Mouse (Mus musculus): ENCODE data around the gene Prkab2. TPM values are rescaled to one million over a fixed set of nuclear protein-coding genes. Genes with fewer than 3 reads are reported as not detected.
A peak's percentile ranks its signal among the peaks of the same experiment; 100 is the strongest.

Gene Prkab2
- polyA plus RNA-seq, 1 experiment from 2014 or later = 17.5 TPM

GRCm38 (mm10) chr3:97659746-97660145, 1.8 kb downstream of the Prkab2 start:
- H3K9ac ChIP-seq (ENCODE audit: low read depth, low read length) = no peak overlapping the region
- H3K4me3 ChIP-seq (ENCODE audit: low read length) = no peak overlapping the region
- H3K4me1 ChIP-seq (ENCODE audit: control insufficient read depth, insufficient read depth, low read depth, low read length) = peaks cover 8% of the 10 kb centered on the region
- H3K4me2 ChIP-seq (ENCODE audit: low read length) = peak overlapping the region; percentile 64
- WGBS = 82% methylated on average over 7 of the region's 7 CpGs
- H3K27me3 ChIP-seq (replicated peaks; ENCODE audit: control insufficient read depth, insufficient read depth, low read length) = no peaks in the 10 kb centered on the region
- no peak overlapping the region for H3K27ac ChIP-seq (ENCODE audit: low read depth, low read length)
- H3K36me3 ChIP-seq (ENCODE audit: control insufficient read depth, insufficient read depth, low read length) = peaks cover 15% of the 10 kb centered on the region
- no peaks in the 10 kb centered on the region for H3K9me3 ChIP-seq (ENCODE audit: control insufficient read depth, low read length)
- no peak for ATAC-seq

- H3K9ac ChIP-seq (ENCODE audit: low read depth, low read length) = no peak overlapping the region
- no peak for ATAC-seq
- no peak overlapping the region for H3K4me2 ChIP-seq (ENCODE audit: low read length)
- no peak overlapping the region for H3K4me3 ChIP-seq (ENCODE audit: low read length)
- no peak overlapping the region for H3K27ac ChIP-seq (ENCODE audit: low read depth, low read length)
- no peaks in the 10 kb centered on the region for H3K9me3 ChIP-seq (ENCODE audit: control insufficient read depth, low read length)
- 81% methylated on average over 8 of the region's 8 CpGs for WGBS
- no peaks in the 10 kb centered on the region for H3K27me3 ChIP-seq (replicated peaks; ENCODE audit: control insufficient read depth, insufficient read depth, low read length)
- H3K4me1 ChIP-seq (ENCODE audit: control insufficient read depth, insufficient read depth, low read depth, low read length) = peaks cover 8% of the 10 kb centered on the region
- peaks cover 17% of the 10 kb centered on the region for H3K36me3 ChIP-seq (ENCODE audit: control insufficient read depth, insufficient read depth, low read length)
These were observed 3.2 kb downstream of the Prkab2 start for GRCm38 (mm10) chr3:97661206-97661605.

- Histone ChIP-seq H3K9me3 (ENCODE audit: control insufficient read depth, low read length) (no peaks in the 10 kb centered on the region), H3K36me3 (ENCODE audit: control insufficient read depth, insufficient read depth, low read length) (peaks cover 37% of the 10 kb centered on the region)
These were observed 7.5 kb downstream of the Prkab2 start for GRCm38 (mm10) chr3:97665525-97665924.

GRCm38 (mm10) chr3:97666154-97666553, 8.2 kb downstream of the Prkab2 start:
- H3K4me3 ChIP-seq (ENCODE audit: low read length) = no peak overlapping the region
- no peak overlapping the region for H3K27ac ChIP-seq (ENCODE audit: low read depth, low read length)
- peaks cover 42% of the 10 kb centered on the region for H3K36me3 ChIP-seq (ENCODE audit: control insufficient read depth, insufficient read depth, low read length)
- no peak for ATAC-seq
- H3K4me2 ChIP-seq (ENCODE audit: low read length) = no peak overlapping the region
- H3K27me3 ChIP-seq (replicated peaks; ENCODE audit: control insufficient read depth, insufficient read depth, low read length) = no peaks in the 10 kb centered on the region
- WGBS = 83% methylated on average over 8 of the region's 8 CpGs
- H3K9me3 ChIP-seq (ENCODE audit: control insufficient read depth, low read length) = no peaks in the 10 kb centered on the region
- H3K9ac ChIP-seq (ENCODE audit: low read depth, low read length) = no peak overlapping the region
- H3K4me1 ChIP-seq (ENCODE audit: control insufficient read depth, insufficient read depth, low read depth, low read length) = no peaks in the 10 kb centered on the region

More at GRCm38 (mm10) chr3:97665525-97665924, 7.5 kb downstream of the Prkab2 start:
- no peak overlapping the region for H3K9ac ChIP-seq (ENCODE audit: low read depth, low read length)
- no peaks in the 10 kb centered on the region for H3K4me1 ChIP-seq (ENCODE audit: control insufficient read depth, insufficient read depth, low read depth, low read length)
- no peak overlapping the region for H3K4me2 ChIP-seq (ENCODE audit: low read length)
- H3K27me3 ChIP-seq (replicated peaks; ENCODE audit: control insufficient read depth, insufficient read depth, low read length) = no peaks in the 10 kb centered on the region
- ATAC-seq = no peak
- WGBS = 93% methylated on average over 9 of the region's 9 CpGs
- no peak overlapping the region for H3K4me3 ChIP-seq (ENCODE audit: low read length)
- no peak overlapping the region for H3K27ac ChIP-seq (ENCODE audit: low read depth, low read length)

- Histone ChIP-seq H3K4me1 (ENCODE audit: control insufficient read depth, insufficient read depth, low read depth, low read length) (no peaks in the 10 kb centered on the region), H3K4me3 (ENCODE audit: low read length) (no peak overlapping the region), H3K9me3 (ENCODE audit: control insufficient read depth, low read length) (no peaks in the 10 kb centered on the region), H3K36me3 (ENCODE audit: control insufficient read depth, insufficient read depth, low read length) (peaks cover 43% of the 10 kb centered on the region), H3K27me3 (replicated peaks; ENCODE audit: control insufficient read depth, insufficient read depth, low read length) (no peaks in the 10 kb centered on the region), H3K27ac (ENCODE audit: low read depth, low read length) (no peak overlapping the region), H3K9ac (ENCODE audit: low read depth, low read length) (no peak overlapping the region), H3K4me2 (ENCODE audit: low read length) (no peak overlapping the region)
- WGBS = 87% methylated on average over 14 of the region's 14 CpGs
- no peak for ATAC-seq
These were observed 9.2 kb downstream of the Prkab2 start for GRCm38 (mm10) chr3:97667093-97667675.

- H3K4me3 ChIP-seq (ENCODE audit: low read length) = no peak within 1 kb of the TSS
- 93% methylated on average over 7 of the region's 7 CpGs for WGBS
- H3K27me3 ChIP-seq (replicated peaks; ENCODE audit: control insufficient read depth, insufficient read depth, low read length) = no peaks in the 10 kb centered on the region; the same call in 1 of the 2 replicates
- no peak within 1 kb of the TSS for H3K9ac ChIP-seq (ENCODE audit: low read depth, low read length)
- H3K9me3 ChIP-seq (ENCODE audit: control insufficient read depth, low read length) = no peaks in the 10 kb centered on the region
- peaks cover 10% of the 10 kb centered on the region for H3K36me3 ChIP-seq (ENCODE audit: control insufficient read depth, insufficient read depth, low read length)
- no peak within 1 kb of the TSS for H3K27ac ChIP-seq (ENCODE audit: low read depth, low read length)
- ATAC-seq = no peak
- H3K4me1 ChIP-seq (ENCODE audit: control insufficient read depth, insufficient read depth, low read depth, low read length) = no peaks in the 10 kb centered on the region
- H3K4me2 ChIP-seq (ENCODE audit: low read length) = no peak within 1 kb of the TSS
These were observed 16.7 kb downstream of the Prkab2 start, which contains the start of gene Gm17651 for GRCm38 (mm10) chr3:97674644-97675110. TSS of gene Gm17651 (minus strand) at chr3:97674694.

GRCm38 (mm10) chr3:97676126-97676525, 18.1 kb downstream of the Prkab2 start:
- Histone ChIP-seq H3K4me3 (ENCODE audit: low read length) (no peak overlapping the region), H3K4me2 (ENCODE audit: low read length) (no peak overlapping the region), H3K9ac (ENCODE audit: low read depth, low read length) (no peak overlapping the region), H3K9me3 (ENCODE audit: control insufficient read depth, low read length) (no peaks in the 10 kb centered on the region), H3K27me3 (replicated peaks; ENCODE audit: control insufficient read depth, insufficient read depth, low read length) (no peaks in the 10 kb centered on the region; the same call in 1 of the 2 replicates), H3K4me1 (ENCODE audit: control insufficient read depth, insufficient read depth, low read depth, low read length) (peaks cover 4% of the 10 kb centered on the region; the same call in 1 of the 2 replicates), H3K36me3 (ENCODE audit: control insufficient read depth, insufficient read depth, low read length) (peaks cover 1% of the 10 kb centered on the region; the same call in 1 of the 2 replicates), H3K27ac (ENCODE audit: low read depth, low read length) (no peak overlapping the region)
- 95% methylated on average over 3 of the region's 3 CpGs for WGBS
- ATAC-seq = no peak

- WGBS = 96% methylated on average over 3 of the region's 3 CpGs
- Histone ChIP-seq H3K9me3 (ENCODE audit: control insufficient read depth, low read length) (no peaks in the 10 kb centered on the region), H3K4me1 (ENCODE audit: control insufficient read depth, insufficient read depth, low read depth, low read length) (peaks cover 15% of the 10 kb centered on the region), H3K27ac (ENCODE audit: low read depth, low read length) (no peak overlapping the region), H3K9ac (ENCODE audit: low read depth, low read length) (no peak overlapping the region), H3K4me2 (ENCODE audit: low read length) (no peak overlapping the region), H3K36me3 (ENCODE audit: control insufficient read depth, insufficient read depth, low read length) (no peaks in the 10 kb centered on the region), H3K4me3 (ENCODE audit: low read length) (no peak overlapping the region), H3K27me3 (replicated peaks; ENCODE audit: control insufficient read depth, insufficient read depth, low read length) (no peaks in the 10 kb centered on the region; the same call in 1 of the 2 replicates)
- no peak for ATAC-seq
These were observed 20.4 kb downstream of the Prkab2 start for GRCm38 (mm10) chr3:97678416-97678815.

GRCm38 (mm10) chr3:97680631-97681320, 22.8 kb downstream of the Prkab2 start:
- H3K4me2 ChIP-seq (ENCODE audit: low read length) = peak overlapping the region; percentile 87
- 0 out of 2 replicates have a peak overlapping the region, but pooled peaks have one; percentile 17 for H3K27ac ChIP-seq (ENCODE audit: low read depth, low read length)
- H3K4me3 ChIP-seq (ENCODE audit: low read length) = peak overlapping the region; percentile 43
- ATAC-seq = peak; percentile 73
- H3K4me1 ChIP-seq (ENCODE audit: control insufficient read depth, insufficient read depth, low read depth, low read length) = peaks cover 15% of the 10 kb centered on the region
- 2% methylated on average over 28 of the region's 28 CpGs for WGBS
- H3K27me3 ChIP-seq (replicated peaks; ENCODE audit: control insufficient read depth, insufficient read depth, low read length) = no peaks in the 10 kb centered on the region; the same call in 1 of the 2 replicates
- no peaks in the 10 kb centered on the region for H3K9me3 ChIP-seq (ENCODE audit: control insufficient read depth, low read length)
- H3K36me3 ChIP-seq (ENCODE audit: control insufficient read depth, insufficient read depth, low read length) = no peaks in the 10 kb centered on the region
- peak overlapping the region; percentile 65 for H3K9ac ChIP-seq (ENCODE audit: low read depth, low read length)
